Mouse (Mus musculus) cerebellum, adult 2 months (tissue): ENCODE measurements around the gene Sinhcaf.

Experiments used
- CTCF ChIP-seq: fragments of 200-500 bp; IDR thresholded peaks from 2 replicates; pipeline ENCODE4 v1.5.1; 2011; ENCODE audit warnings: low read depth, mild to moderate bottlenecking, control low read depth, low read length, moderate library complexity, borderline replicate concordance; ENCODE audit not compliant: insufficient read depth
- POLR2A ChIP-seq: fragments of 200-500 bp; IDR thresholded peaks from 2 replicates; pipeline ENCODE4 v1.6.1; 2011; ENCODE audit warnings: low read length, control low read depth, borderline replicate concordance; ENCODE audit not compliant: insufficient read depth

- TF ChIP-seq CTCF, result no peak
- no peak for TF ChIP-seq POLR2A
Observed at GRCm38 (mm10) chr6:148994327-148994999, 48.2 kb upstream of the Sinhcaf start.
